Mouse (Mus musculus) stomach, postnatal 0 days (tissue): Measurements from ENCODE around the gene Bptf.

Experiments
- CTCF ChIP-seq: IDR thresholded peaks from 2 replicates; pipeline ENCODE4 v1.5.1; 2016; ENCODE audit warnings: antibody characterized with exemption, low read depth, mild to moderate bottlenecking, moderate library complexity
- EP300 ChIP-seq: optimal IDR thresholded peaks from 2 replicates; pipeline ENCODE3; 2016; ENCODE audit warnings: antibody characterized with exemption

DNA sequence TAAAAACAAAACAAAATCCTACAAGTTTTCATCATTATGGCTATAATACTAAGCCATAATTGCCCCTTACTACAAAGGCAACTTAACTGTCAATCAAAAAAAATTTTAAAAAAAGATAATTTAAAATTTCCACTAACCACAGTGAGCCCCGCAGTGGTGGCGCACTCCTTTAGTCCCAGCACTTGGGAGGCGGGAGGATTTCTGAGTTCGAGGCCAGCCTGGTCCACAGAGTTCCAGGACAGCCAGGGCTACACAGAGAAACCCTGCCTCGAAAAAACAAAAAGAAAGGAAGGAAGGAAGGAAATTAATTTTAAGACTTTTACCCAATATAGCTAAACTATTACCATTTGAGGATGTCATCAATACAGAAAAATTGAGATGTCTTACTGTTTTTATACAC is 134.0 kb downstream of the Bptf start:
- TF ChIP-seq CTCF (no peak), EP300 (no peak)
